Mouse (Mus musculus): ENCODE measurements around the gene 4933402D24Rik. TPM values are rescaled to one million over a fixed set of nuclear protein-coding genes. Genes with fewer than 3 reads are reported as not detected.
A peak's percentile ranks its signal among the peaks of the same experiment; 100 is the strongest.

The 4933402D24Rik gene
- polyA plus RNA-seq (2012; rRNA removed), result not detected in 2 replicates

DNA sequence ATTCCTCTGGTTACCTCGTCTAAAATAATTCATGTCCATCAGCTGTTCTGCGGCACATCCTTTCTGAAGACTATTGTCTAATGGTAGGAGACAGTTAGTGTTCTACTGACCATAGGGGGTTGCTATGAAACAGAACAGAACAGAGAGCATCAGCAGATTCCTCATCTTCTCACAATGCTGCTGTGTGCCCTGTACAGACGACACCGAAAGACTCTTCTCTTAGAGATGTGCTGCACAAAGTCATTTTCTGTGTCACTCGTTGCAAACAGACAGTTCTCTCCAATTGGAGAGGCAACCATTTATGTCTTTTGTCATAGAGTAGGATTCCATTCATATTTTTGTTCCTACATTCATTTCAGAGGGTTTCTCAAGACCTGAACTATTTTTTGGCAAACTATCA, at the start of gene 4933402D24Rik:
4933402D24Rik (minus strand) TSS at position 101 of the 400 bp plus-strand sequence.
- DNase-seq (ENCODE audit: low read depth, low spot score), result no peak
- WGBS, result 77% methylated on average over 5 of the region's 5 CpGs

DNA sequence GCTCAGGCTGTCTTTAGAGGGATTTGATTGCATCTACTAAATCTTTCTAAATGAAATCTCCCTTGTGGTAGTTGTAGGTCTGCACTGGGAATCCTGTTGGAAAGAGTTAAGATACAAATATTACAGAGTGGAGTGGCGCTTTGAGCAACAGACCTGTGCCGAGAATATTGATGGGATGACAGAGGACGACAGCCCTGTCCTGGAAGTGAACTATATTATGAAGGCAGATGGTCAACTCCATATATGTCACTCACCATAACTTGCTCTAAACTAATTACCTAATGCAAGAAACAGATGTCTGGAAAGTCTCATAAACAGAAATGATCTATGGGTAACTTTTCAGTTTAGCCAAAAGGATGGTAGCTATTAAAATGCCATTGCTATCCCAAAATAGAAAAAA, 39.5 kb upstream of the 4933402D24Rik start:
- WGBS, result 60% methylated on average over 3 of the region's 3 CpGs
- no peak for DNase-seq (ENCODE audit: low read depth, low spot score)

DNA sequence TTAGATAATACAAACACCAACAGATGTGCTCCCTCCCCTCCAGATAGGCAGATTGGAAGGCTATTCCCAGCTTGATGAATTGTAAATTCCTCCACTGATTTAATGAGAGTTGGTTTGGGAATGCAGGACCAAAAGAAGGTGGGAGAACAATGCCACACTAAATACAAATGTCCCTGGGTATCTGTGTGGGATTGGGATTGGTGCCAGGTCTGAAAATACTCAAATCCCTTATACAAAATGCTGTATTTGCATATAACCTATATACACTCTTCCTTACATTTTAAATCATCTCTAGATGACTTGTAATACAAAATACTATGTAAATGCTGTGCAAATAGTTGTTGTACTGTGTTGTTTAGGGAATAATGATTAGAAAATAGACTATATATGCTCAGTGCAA, 36.0 kb upstream of the 4933402D24Rik start:
- no peak for DNase-seq (ENCODE audit: low read depth, low spot score)

DNA sequence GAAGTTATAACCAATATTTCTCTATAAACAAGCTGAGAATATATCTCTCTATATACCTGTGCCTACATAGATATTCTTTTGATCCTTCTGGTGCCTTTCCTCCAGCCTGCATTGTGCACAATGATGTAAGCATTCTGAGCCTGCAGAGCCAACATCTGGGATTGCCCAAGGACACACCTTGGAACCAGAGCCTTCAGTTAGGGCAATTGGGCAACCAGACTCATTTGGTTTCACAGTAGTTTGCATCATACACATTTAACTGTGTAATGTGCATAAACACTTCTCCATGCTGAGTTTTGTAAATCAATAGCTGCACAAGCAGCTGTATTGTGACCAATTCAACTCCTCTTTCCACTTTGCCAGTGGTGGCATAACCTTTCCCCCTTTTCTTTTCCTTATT, 25.3 kb upstream of the 4933402D24Rik start:
- no peak for DNase-seq (ENCODE audit: low read depth, low spot score)

DNA sequence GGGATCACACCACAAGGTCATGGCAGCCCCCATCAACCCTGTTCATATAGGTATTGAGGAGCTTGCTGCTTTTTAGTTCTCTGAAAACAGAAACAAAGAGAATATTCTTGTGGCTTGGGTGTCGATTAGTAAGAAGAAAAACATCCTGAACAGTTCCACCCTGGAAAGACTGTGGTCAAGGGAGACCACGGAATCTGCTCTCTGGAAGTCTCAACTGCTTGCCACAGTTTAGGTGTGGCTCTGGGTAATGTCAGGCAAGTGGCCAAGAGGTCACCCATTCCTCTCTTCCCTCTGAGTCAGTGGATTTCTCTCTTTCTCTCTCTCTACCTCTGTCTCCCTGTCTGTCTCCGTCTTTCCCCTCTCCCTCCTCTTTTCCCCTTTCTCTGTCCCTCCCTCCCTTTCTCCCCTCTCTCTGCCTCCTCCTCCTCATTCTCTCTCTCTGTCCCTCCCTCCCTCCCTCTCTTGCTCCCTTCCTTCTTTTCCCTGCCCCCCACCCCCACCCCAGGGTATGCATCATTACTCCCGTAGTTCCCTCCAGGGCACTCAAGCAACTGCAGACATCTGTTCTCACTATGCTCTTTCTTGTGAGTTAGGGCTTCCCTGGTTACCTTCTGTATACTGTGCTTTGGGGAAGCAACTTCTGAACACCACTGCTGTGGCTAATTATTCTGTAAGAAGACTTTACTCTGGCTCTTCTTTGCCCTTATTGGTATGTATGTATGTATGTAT, 8.0 kb upstream of the 4933402D24Rik start:
- DNase-seq (ENCODE audit: low read depth, low spot score), result no peak
- 42% methylated on average over 4 of the region's 4 CpGs for WGBS

DNA sequence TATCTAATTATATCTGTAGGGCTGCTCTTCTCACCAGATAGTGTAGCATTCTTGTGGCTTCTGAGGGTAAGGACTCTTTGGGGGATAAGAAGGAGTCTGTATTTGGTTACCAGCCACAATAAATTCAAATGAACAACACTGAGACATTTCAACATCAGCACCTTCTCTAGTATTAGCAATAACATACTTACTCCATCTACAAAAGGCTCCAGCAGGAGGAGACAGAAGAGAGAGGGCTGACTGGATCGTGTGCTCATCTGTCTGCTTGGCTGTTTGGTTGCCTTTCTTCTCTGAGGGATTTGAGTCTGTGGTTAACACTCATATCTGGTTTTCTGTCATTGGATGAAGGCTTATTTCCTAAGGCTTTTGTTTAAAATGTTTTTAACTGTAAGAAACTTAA, 7.3 kb upstream of the 4933402D24Rik start:
- DNase-seq (ENCODE audit: low read depth, low spot score), result no peak
- 48% methylated on average over 1 of the region's 1 CpGs for WGBS

DNA sequence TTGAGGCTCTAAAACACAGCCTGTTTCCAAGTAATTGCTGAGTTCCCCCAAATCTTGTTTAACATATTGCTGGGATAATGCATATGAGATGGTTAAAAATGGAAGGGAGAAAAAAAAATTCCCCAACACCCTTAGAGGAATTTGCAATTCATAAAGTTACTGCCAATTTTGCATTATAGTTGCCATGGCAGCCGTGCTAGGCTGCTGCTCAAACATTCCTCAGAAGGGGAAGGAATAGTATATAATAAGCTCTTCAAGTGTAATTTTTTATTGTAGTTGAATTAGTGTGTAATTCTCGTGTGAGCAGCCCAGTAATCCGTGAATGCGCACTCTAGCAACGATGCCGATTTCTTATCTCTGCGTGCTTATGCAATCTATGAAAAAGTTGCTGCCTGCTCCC, 1.2 kb upstream of the 4933402D24Rik start:
- 65% methylated on average over 7 of the region's 7 CpGs for WGBS

DNA sequence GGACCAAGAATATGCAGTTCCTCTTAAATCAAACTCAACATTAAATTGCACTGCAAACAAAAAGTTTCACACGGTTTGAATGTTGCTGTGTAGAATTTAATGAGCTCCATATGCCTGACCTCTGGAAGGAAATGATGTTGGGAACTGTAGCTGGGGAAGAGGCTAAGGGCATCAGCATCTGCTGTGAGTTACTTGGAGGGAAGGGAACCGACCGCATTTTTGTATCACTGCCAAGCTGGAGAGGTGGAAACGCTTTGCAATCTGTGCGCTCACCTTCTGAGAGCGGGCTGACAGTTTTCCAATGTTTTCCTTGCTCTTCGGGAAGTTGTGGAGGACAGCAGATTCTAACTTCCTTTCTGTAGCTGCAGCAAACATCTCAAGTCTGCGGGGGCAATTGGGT, 955 bp downstream of the 4933402D24Rik start:
- WGBS, result 57% methylated on average over 8 of the region's 8 CpGs
- no peak for DNase-seq (ENCODE audit: low read depth, low spot score)

More for the DNA sequence above, 1.2 kb upstream of the 4933402D24Rik start:
- no peak for DNase-seq (ENCODE audit: low read depth, low spot score)

DNA sequence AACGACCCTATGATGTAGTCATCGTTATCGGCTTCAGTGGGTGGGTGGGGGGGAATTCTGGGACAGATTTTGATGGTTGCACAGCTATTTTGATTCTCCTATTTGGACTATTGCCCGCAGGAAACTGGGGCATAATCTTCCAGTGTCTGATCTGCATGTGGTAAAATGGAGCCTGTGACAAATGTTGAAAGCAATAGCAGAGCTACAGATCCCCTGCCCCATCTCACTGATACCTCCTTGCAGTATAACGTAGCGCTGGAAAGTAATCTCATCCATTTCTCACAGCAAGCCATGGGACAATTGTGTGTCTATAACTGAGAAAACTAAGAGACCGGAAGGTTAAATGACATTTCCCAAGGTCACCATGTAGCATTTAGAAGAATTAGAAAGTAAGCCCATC, 4.7 kb downstream of the 4933402D24Rik start:
- no peak for DNase-seq (ENCODE audit: low read depth, low spot score)
- WGBS, result 87% methylated on average over 7 of the region's 7 CpGs

DNA sequence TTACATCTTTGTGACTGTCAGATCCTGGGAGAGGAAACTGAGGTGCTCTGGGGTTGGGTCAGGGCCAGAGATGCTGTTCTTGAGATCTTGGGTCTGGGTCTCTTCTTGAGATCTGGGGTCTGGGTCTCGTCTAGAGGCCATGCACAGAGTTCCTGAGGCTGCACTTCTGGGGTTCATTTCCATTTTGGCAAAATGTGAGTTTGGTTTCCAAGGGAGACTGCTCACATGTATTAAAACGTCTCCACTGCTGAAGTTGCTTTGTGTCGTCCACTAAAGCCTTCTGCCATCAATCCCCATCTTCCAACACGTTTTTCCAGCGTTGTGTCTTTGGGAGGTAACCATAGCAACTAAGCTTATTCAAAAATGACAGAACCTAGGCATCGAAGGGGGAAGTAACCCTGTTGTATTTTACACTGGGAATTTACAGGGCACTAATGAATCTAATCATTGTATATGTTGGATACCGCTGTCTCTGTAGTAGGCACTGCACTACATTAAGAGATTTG, 5.1 kb downstream of the 4933402D24Rik start:
- no peak for DNase-seq (ENCODE audit: low read depth, low spot score)
- WGBS, result 55% methylated on average over 7 of the region's 7 CpGs

DNA sequence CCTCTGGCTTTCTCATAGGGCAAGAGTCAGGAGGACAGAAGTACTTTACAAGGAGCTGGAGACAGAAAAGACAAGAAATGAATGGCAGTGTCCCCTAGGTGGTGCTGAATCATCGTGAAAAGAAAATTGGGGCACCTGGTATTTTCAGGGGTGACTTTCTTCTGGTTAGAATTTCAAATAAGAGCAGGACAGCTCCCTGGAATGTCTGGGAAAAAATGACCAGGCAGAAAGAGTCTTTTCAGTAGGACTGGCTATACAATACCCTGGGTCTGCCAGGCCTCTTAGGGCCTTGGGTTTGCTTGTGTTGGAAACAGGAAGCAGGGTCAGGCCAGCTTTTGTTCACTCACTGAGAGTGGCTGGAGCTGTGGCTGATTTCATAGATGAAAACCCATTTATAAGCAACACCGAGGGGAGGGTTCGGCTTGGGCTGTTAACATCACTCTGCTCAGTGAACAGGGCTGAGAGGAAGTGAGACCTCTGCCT, 5.8 kb downstream of the 4933402D24Rik start:
- WGBS, result 32% methylated on average over 3 of the region's 3 CpGs
- DNase-seq (ENCODE audit: low read depth, low spot score), result no peak

DNA sequence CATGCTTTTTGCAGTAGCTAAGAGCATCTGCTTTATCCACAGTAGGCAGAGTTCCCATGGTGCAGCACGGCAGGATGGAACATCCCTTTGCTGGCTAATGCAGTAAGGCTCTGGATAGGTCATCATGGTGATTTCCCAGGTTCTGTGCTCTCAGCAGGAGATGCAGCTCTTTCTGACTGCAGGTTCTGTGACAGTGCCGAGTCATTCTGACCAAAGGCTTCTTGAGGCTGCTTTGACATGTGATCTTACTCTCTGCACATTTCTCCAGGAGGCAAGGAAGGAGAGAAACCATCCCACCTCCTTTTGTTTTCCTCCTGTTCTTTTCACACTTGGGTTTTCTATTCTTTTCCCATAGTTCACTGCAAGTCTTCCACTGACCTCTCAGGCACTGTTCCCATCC, 13.1 kb downstream of the 4933402D24Rik start:
- 54% methylated on average over 2 of the region's 2 CpGs for WGBS
- no peak for DNase-seq (ENCODE audit: low read depth, low spot score)

DNA sequence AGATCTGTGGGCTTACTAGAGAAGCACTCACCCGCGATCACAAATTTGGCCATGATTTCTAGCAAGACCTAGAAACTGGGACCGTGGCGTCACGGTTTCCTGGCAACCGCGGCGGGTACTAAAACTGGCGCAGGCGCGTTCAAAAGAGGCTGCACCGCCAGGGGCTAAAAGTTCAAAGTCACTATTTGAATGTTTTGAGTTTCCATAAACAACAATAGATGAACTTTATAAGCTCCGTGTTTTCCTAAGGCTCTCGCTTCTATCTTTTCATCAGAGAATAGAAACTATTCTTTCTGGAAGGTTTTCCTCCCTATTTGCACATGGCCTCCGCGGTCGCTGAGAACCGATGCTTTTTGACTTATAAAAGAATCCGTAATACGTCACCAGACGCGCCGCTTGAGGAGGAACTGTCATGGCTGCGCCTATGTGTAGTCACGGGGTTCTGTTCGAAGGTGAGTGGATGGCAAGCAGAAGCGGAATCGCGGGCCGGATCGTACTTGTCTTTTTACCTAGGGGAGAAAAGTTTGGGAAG, 38.8 kb downstream of the 4933402D24Rik start, which contains the start of the genes Mdh1b and Fastkd2:
Mdh1b (minus strand) TSS at position 79 of the 532 bp plus-strand sequence.
Fastkd2 (plus strand) TSS at position 375 of the 532 bp plus-strand sequence.
- DNase-seq (ENCODE audit: low read depth, low spot score), result peak; percentile 85
- WGBS, result under 1% methylated on average over 31 of the region's 31 CpGs

DNA sequence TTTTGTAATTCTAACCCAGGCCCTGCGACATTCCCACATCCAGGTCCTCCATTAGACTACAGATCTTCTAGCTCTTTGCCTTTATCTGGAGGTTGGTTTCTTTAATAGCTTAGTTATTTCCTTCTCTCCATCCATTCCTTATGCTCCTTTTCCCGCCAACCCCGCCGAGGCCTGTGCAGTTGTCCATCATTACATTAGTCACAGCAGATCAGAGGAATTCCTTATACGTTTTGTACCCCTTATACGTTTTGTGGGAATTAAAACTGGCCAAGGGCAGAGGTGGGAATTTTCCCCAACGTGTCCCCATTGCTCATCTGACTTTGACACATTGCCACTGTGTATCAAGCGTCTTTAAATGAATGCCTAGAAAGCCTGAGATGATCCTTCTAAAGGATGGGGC, 39.3 kb downstream of the 4933402D24Rik start:
- no peak for DNase-seq (ENCODE audit: low read depth, low spot score)
- 56% methylated on average over 8 of the region's 8 CpGs for WGBS

DNA sequence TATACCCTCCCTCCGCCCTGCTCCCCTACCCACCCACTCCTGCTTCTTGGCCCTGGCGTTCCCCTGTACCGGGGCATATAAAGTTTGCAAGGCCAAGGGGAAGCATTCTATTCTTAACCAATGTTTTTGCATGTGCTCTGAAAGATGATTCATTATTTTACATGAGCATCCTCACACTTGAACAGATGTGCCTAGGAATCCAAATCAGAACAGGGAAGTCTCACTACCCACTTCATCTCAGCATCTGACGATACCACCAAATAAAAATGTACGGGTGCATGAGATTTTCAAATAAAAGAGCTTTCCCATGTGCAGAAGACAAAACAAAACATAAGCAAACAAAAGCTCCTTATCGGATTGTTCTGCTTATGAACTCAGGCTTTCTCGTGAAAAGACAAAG, 48.9 kb downstream of the 4933402D24Rik start:
- DNase-seq (ENCODE audit: low read depth, low spot score), result no peak
- WGBS, result 79% methylated on average over 7 of the region's 7 CpGs

DNA sequence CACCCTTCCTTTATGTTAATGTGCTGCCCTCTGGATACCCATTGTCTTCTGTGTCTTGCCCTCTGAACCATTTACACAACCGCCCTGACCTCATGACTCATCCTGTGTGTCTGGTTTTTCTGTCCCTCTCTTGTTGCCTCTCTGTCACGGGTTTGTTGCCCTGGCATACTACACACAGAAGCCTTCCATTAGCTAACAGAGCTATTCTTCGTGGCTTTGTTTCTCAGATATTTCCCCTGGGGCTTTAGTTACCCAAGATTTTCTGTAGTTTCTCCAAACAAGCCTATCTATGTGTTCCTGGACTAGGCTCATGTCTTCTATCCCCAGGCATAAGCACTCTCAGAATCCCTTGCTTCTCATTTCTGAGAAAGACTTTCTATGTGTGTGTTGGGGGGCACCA, 60.2 kb downstream of the 4933402D24Rik start:
- no peak for DNase-seq (ENCODE audit: low read depth, low spot score)

DNA sequence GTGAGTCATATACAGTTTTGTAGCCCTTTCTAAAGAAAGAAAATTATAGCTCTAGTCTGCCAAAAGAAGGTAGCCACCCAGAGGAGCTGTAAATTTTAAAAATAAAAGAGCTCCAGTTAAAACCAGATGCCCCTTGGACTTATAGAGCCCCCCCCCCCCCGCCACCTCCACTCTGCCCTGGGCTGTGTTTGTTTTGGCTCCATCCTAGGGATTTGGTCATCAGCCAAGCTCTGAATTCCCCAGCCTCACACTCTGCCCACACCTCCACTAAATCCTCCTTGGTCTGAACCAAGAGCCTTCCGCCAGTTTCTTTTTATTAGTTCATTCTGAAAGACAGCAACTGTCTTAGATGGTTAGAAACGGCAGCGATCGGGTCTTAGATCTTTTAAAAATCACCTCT, 63.3 kb downstream of the 4933402D24Rik start:
- peak; percentile 32 for DNase-seq (ENCODE audit: low read depth, low spot score)
- 12% methylated on average over 5 of the region's 5 CpGs for WGBS

More for the DNA sequence above, 60.2 kb downstream of the 4933402D24Rik start:
- 81% methylated on average over 3 of the region's 3 CpGs for WGBS
